Mouse (Mus musculus) neural tube, embryonic 14.5 days (tissue): Measurements from ENCODE around the gene Srsf2. TPM values are rescaled to one million over a fixed set of nuclear protein-coding genes. Genes with fewer than 3 reads are reported as not detected.

Experiments
- ATAC-seq: fragments of 200-750 bp; cut with Nextera tagmentation; 2 replicates; pipeline ENCODE4 v1.8.0; 2017; ENCODE audit warnings: low read depth, mild to moderate bottlenecking, moderate TSS enrichment, moderate library complexity
- H3K27ac ChIP-seq: fragments of 300-500 bp; sonication (generic); 2 replicates; pipeline ENCODE4 v1.5.1; 2014; ENCODE audit warnings: low read depth, mild to moderate bottlenecking, control low read depth, low read length, moderate library complexity, mixed read lengths
- H3K27me3 ChIP-seq: fragments of 300-500 bp; sonication (generic); 2 replicates; pipeline ENCODE4 v1.6.1; 2014; ENCODE audit warnings: low read length; ENCODE audit not compliant: control insufficient read depth, insufficient read depth
- H3K36me3 ChIP-seq: fragments of 300-500 bp; sonication (generic); 2 replicates; pipeline ENCODE4 v1.6.1; 2014; ENCODE audit warnings: low read length, mixed read lengths; ENCODE audit not compliant: control insufficient read depth, insufficient read depth
- H3K4me1 ChIP-seq: fragments of 300-500 bp; sonication (generic); 2 replicates; pipeline ENCODE4 v1.6.1; 2014; ENCODE audit warnings: low read length; ENCODE audit not compliant: control insufficient read depth, insufficient read depth
- H3K4me2 ChIP-seq: fragments of 300-500 bp; sonication (generic); 2 replicates; pipeline ENCODE4 v1.6.1; 2014; ENCODE audit warnings: mild to moderate bottlenecking, low read depth, low read length, control low read depth
- H3K4me3 ChIP-seq: fragments of 300-500 bp; sonication (generic); 2 replicates; pipeline ENCODE4 v1.5.1; 2014; ENCODE audit warnings: low read depth, low read length, control low read depth, mixed read lengths
- H3K9ac ChIP-seq: fragments of 300-500 bp; sonication (generic); replicated peaks from 2 replicates; pipeline ENCODE4 v1.6.1; 2014; ENCODE audit warnings: low read depth, mild to moderate bottlenecking, control low read depth, low read length, mixed read lengths
- H3K9me3 ChIP-seq: fragments of 300-500 bp; sonication (generic); 2 replicates; pipeline ENCODE4 v1.6.1; 2016; ENCODE audit warnings: low read length; ENCODE audit not compliant: control insufficient read depth
- WGBS: fragments of 180-500 bp; shearing (Covaris S2); extraction: QIAGEN DNeasy Blood & Tissue Kit; methylation state at CpG from one replicate; pipeline ENCODE4 v1.1.7; 2014; 5-methylcytosine and 5-hydroxymethylcytosine counted together
- polyA plus RNA-seq: library from polyadenylated mRNA; unstranded; fragments of >200 nt; fragmentation: Nextera tagmentation; extraction: Ambion mirVana; gene quantifications from 2 replicates; pipeline ENCODE4 v1.2.1, GENCODE M21; 2014

Gene Srsf2
- polyA plus RNA-seq, 1 experiment from 2014 or later, result 602 TPM

DNA sequence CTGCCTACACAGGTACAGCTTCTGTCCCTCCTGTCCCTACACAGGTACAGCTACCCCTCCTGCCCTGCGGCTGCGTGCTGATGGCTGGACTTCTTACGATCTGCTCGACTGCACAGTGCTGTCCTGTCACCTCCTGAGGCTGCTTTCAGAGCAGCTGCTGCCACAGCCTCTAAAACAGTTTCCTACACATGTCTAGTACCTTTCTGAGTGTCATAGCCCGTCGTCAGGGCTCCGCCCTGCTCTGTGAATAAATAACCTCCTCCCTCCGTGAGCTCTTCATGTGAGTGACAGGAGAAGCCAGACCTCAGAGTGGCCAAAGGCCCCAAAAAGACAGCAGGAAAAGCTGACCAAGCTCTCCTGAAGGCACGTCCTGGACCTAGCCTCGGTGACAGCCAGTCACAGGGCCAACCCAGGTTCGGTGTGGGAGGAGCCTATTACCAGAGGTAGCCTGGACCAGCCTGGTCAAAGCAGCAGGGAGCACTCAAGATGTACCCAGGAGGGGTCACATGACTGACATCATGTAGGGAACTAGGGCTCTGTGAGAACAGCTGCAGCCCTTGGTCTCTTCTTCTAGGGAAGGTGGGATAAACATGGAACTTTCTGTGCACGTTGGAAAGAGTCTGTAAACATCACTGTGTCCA, 13.2 kb upstream of the Srsf2 start:
- H3K27me3 ChIP-seq, result no peaks in the 10 kb centered on the region
- H3K4me1 ChIP-seq, result no peaks in the 10 kb centered on the region
- no peak overlapping the region for H3K4me3 ChIP-seq
- no peak for ATAC-seq
- no peak overlapping the region for H3K9ac ChIP-seq
- no peaks in the 10 kb centered on the region for H3K9me3 ChIP-seq
- peaks cover 47% of the 10 kb centered on the region for H3K36me3 ChIP-seq
- WGBS, result 85% methylated on average over 12 of the region's 12 CpGs
- H3K4me2 ChIP-seq, result no peak overlapping the region
- H3K27ac ChIP-seq, result no peak overlapping the region

DNA sequence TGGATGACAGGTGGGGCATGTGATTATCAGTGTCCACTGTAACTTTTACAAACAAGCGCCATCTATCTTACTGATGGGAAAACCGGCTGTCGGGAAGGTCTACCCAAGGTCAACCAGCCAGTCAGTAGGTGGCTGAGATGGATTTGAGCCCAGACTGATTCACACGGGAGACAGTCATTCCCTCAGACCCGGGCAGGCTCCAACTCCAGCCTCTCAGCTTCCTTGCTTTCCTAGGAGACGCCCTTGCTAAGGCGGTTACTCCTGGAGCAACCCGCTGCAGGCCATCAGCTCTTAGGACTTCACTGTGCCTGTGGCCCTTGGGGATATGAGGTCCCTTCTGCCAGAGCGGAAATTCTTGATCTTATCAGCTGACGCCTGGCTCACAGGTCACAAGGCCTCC, 11.6 kb upstream of the Srsf2 start:
- H3K4me3 ChIP-seq, result no peak overlapping the region
- 86% methylated on average over 10 of the region's 10 CpGs for WGBS
- no peak overlapping the region for H3K9ac ChIP-seq
- no peak for ATAC-seq
- H3K9me3 ChIP-seq, result no peaks in the 10 kb centered on the region
- no peak overlapping the region for H3K4me2 ChIP-seq
- H3K36me3 ChIP-seq, result peaks cover 51% of the 10 kb centered on the region
- no peaks in the 10 kb centered on the region for H3K27me3 ChIP-seq
- H3K27ac ChIP-seq, result no peak overlapping the region
- no peaks in the 10 kb centered on the region for H3K4me1 ChIP-seq

DNA sequence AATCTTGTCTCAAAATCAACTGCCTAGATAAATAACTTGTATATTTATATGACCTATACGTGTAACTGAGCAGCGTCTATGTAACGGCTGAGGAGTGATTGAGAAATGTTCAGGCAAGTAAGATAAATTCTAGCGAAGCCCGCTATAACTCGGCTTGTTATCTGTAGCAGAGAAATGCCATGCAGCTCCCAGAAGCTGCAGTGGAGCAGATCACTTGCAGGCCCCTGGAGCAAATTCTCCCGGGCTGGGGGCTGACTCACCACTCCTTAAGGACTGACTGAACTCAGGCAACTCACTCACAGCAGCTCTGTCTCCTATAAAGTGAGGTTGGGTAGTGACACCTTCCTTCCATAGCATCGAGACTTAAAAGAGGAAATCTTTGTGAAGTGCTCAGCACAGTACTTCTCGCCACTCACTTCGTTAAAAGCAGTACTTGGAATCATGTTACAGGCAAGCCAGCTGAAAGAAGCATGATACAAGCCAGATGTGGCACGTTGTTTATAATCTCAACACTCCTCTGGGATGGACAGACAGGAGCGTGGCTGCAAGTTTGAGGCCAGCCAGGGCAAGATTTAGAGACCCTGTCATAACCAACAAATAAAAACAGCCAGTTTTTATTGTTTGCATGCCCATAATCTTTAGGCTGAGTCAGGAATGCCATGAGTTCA, 4.4 kb upstream of the Srsf2 start:
- peaks cover 21% of the 10 kb centered on the region for H3K36me3 ChIP-seq
- 85% methylated on average over 12 of the region's 12 CpGs for WGBS
- no peak overlapping the region for H3K27ac ChIP-seq
- H3K9ac ChIP-seq, result no peak overlapping the region
- no peaks in the 10 kb centered on the region for H3K27me3 ChIP-seq
- ATAC-seq, result no peak
- H3K9me3 ChIP-seq, result no peaks in the 10 kb centered on the region
- no peak overlapping the region for H3K4me2 ChIP-seq
- H3K4me3 ChIP-seq, result no peak overlapping the region
- H3K4me1 ChIP-seq, result peaks cover 13% of the 10 kb centered on the region; the same call in 1 of the 2 replicates

DNA sequence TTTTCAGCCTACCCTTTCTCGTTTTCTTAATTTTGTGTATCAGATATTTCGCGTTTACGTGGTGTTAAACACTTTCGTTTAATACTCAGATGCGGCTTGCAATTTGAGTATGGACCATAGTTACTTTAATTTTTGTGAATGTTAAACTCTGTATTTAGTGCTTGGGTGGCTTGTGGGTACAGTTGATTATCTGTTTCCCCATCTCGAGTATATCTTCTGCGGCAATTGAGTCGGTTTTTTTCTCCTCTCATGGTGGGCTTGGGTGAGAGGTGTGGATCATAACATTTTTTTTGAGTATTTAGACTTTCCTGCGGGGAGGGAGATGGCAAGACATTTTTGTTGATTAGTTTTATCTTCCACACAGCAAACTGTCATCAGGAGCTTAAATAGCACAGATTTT, 1.4 kb upstream of the Srsf2 start:
- Histone ChIP-seq H3K4me1 (peaks cover 28% of the 10 kb centered on the region; the same call in 1 of the 2 replicates), H3K4me3 (peak overlapping the region; percentile 98), H3K4me2 (peak overlapping the region; percentile 52), H3K9me3 (no peaks in the 10 kb centered on the region), H3K36me3 (peaks cover 11% of the 10 kb centered on the region; the same call in 1 of the 2 replicates), H3K27ac (no peak overlapping the region; the same call in 1 of the 2 replicates), H3K27me3 (no peaks in the 10 kb centered on the region), H3K9ac (peak overlapping the region; percentile 96)
- no peak for ATAC-seq
- WGBS, result 39% methylated on average over 10 of the region's 10 CpGs

DNA sequence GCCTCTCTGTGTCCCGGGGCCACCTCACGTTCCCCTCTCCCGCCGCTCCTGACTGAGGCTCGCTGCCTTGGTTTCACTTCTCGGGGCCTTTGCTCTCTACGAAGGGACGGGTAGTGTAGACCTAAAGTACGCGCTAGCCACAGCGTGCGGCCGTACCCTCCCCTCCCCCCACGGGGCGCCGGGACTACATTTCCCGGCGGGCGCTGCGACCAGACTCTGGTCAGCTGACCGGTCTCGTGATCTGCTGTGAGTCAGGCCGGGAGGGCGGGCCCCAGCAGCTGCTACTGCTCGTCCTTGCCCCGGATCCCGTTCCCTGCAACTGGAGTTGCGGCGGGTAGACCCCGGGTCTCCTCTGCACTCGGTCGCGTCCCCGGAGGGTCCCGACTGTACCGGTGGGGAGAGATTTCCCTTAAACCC, 626 bp upstream of the Srsf2 start:
- ATAC-seq, result peak; percentile 91
- Histone ChIP-seq H3K4me2 (peak overlapping the region; percentile 52), H3K9ac (peak overlapping the region; percentile 96), H3K36me3 (peaks cover 6% of the 10 kb centered on the region; the same call in 1 of the 2 replicates), H3K27me3 (no peaks in the 10 kb centered on the region), H3K4me1 (peaks cover 28% of the 10 kb centered on the region; the same call in 1 of the 2 replicates), H3K4me3 (peak overlapping the region; percentile 98), H3K9me3 (no peaks in the 10 kb centered on the region), H3K27ac (peak overlapping the region; percentile 97)
- 0% methylated on average over 35 of the region's 36 CpGs for WGBS

DNA sequence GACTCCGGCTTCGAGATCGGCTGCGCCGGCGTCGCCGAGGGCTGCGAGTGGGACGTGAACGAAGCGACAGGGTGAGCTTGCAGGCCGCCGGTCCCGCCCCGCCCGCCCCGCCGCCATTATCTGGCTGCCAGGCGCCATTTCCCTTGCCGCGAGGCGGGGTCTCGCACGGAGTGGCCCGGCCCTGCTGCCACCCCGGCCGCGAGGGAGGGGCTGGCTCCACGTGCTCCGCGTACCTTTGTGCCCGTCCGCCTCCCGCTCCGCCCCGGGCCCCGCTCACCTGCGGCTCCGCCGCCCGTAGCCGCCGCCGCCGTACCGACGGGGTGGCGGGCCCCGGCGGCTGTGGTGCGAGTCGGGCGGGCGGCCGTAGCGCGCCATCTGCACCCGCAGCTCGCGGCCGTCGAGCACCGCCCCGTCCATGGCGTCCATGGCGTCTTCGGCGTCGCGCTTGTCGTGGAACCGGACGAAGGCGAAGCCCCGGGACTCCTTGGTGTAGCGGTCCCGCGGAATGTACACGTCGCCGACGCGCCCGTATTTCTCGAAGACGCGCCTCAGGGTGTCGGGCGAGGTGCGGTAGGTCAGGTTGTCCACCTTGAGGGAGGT, 503 bp downstream of the Srsf2 start, which contains the start of gene Mfsd11:
TSS of gene Mfsd11 (plus strand) at position 150 of the 600 bp plus-strand sequence.
- Histone ChIP-seq H3K4me3 (peak within 1 kb of the TSS; percentile 98), H3K27ac (peak within 1 kb of the TSS; percentile 97), H3K4me2 (peak within 1 kb of the TSS; percentile 96), H3K36me3 (peaks cover 6% of the 10 kb centered on the region; the same call in 1 of the 2 replicates), H3K9me3 (no peaks in the 10 kb centered on the region), H3K9ac (peak within 1 kb of the TSS; percentile 96), H3K27me3 (no peaks in the 10 kb centered on the region), H3K4me1 (peaks cover 28% of the 10 kb centered on the region; the same call in 1 of the 2 replicates)
- under 1% methylated on average over 64 of the region's 91 CpGs for WGBS
- ATAC-seq, result peak; percentile 65

DNA sequence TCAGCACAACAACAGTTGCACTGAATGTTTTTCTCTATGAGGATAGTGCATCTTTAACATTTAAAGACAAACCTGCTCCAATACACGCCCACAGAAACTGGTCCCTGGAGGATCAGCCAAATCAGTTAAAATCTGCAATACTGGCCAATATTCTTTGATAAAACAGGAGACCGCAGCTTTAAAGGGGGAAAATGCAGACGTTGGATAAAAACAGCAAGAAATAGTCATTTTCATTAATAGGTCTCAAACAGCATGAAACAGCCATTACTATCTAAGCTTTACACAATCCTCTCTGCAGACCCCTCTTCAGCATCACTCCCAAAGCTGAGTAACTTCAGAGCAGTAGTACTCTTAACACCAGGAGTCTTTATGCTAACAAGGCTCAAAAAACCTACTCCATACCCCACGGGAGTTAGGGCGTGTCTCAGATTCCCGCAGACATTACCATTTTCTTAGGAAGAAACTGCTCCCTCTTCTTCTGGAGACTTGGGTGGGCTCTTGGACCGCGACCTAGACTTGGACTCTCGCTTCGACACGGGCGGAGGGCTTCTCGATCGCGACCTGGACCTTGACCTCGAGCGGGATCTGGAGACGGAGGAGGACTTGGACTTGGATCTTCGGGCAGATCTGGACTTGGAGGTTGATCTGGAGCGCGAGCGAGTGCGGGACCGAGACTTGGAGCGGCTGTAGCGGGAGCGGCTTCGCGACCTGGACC, 1.2 kb downstream of the Srsf2 start:
- H3K36me3 ChIP-seq, result peaks cover 6% of the 10 kb centered on the region; the same call in 1 of the 2 replicates
- peak; percentile 0; the same call in 1 of the 2 replicates for ATAC-seq
- H3K9me3 ChIP-seq, result no peaks in the 10 kb centered on the region
- peaks cover 28% of the 10 kb centered on the region; the same call in 1 of the 2 replicates for H3K4me1 ChIP-seq
- H3K27ac ChIP-seq, result peak overlapping the region; percentile 97
- peak overlapping the region; percentile 96 for H3K4me2 ChIP-seq
- H3K4me3 ChIP-seq, result peak overlapping the region; percentile 98
- peak overlapping the region; percentile 96 for H3K9ac ChIP-seq
- WGBS, result under 1% methylated on average over 29 of the region's 29 CpGs
- no peaks in the 10 kb centered on the region for H3K27me3 ChIP-seq

DNA sequence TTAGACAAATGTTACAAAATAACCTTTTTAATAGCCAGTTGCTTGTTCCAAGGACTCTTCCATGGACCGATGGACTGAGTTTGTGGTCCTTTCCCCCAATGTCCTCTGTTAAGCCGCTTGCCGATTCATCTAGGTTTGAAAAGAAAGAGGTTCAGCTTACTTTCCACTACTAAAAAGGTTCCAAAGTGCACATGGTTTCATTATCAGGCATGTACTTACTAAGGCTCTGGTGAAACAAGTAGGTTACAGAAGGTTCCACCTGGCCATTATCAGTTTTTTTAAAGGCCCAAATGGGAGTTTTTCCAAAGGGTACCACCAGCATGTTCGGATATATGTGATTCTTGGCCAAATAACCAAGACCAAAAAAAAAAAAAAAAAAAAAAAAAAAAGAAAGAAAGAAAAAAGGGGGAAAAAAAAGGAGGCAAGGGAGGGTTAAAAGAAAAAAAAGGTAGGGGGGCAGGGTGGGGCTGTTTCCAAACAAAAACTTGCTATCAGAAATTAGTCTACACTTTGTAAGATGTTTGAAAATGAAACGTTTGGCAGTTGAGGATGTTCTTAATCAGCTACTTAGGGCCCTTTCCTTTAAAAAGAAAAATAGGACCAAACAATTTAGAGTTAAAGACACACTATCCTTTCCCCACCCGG, 1.9 kb downstream of the Srsf2 start:
- no peak for ATAC-seq
- Histone ChIP-seq H3K9me3 (no peaks in the 10 kb centered on the region), H3K27me3 (no peaks in the 10 kb centered on the region), H3K4me1 (peaks cover 28% of the 10 kb centered on the region; the same call in 1 of the 2 replicates), H3K9ac (peak overlapping the region; percentile 96), H3K27ac (no peak overlapping the region), H3K4me3 (peak overlapping the region; percentile 98), H3K4me2 (peak overlapping the region; percentile 96), H3K36me3 (peaks cover 6% of the 10 kb centered on the region; the same call in 1 of the 2 replicates)
- WGBS, result 52% methylated on average over 6 of the region's 6 CpGs
